Mouse (Mus musculus): ENCODE measurements around the gene Samd1. TPM values are rescaled to one million over a fixed set of nuclear protein-coding genes. Genes with fewer than 3 reads are reported as not detected.
"Not testable (repeated sequence)": the region's sequence is repeated elsewhere in the genome, so short reads cannot be mapped to it uniquely, and the experiment has no call there.

The Samd1 gene
- polyA plus RNA-seq, 1 experiment: 42.4 TPM

DNA sequence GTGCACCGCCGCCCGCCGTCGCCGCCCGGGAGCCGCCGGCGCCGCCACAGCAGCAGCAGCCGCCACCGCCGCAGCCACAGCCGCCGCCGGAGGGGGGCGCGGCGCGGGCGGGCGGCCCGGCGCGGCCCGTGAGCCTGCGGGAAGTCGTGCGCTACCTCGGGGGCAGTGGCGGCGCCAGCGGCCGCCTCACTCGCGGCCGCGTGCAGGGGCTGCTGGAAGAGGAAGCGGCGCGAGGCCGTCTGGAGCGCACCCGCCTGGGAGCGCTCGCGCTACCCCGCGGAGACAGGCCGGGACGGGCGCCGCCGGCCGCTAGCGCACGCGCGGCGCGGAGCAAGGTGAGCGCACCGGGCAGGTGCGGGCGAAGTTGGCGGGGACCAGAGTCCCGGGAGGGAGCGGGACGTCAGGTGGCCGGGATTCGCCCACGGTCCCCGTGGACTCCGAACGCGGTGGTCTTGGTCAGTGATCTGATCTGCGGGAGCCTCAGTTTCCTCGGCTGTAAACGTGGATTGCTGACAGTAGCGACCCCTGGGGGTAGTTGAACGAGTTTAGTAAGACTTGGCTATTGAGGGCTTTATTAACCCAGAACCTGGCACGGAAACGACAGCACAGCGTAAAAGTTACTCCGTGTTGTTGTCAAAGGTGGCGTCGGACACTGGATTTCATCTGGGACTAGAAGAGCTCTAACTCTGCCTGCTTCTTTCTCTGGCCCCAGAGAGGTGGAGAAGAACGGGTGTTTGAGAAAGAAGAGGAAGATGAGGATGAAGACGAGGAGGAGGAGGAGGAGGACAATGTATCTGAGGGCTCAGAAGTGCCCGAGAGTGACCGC is 972 bp downstream of the Samd1 start:
- TF ChIP-seq CTCF (IDR thresholded peaks at IDR 0.05; ENCODE audit: extremely low read depth, insufficient read depth, low read length) (peak; percentile 26; the same call in 1 of the 2 replicates), POLR2A (IDR thresholded peaks at IDR 0.05; ENCODE audit: extremely low read depth, insufficient read depth, low read length) (no peak)
- H3K27ac ChIP-seq (ENCODE audit: insufficient read depth, low read length): peak overlapping the region; percentile 68; the same call in 1 of the 2 replicates
- H3K4me1 ChIP-seq (ENCODE audit: control insufficient read depth, insufficient read depth, low read length): peaks cover 1% of the 10 kb centered on the region; the same call in 1 of the 2 replicates
- peak overlapping the region; percentile 42 for H3K4me3 ChIP-seq (ENCODE audit: insufficient read depth, low read length)

DNA sequence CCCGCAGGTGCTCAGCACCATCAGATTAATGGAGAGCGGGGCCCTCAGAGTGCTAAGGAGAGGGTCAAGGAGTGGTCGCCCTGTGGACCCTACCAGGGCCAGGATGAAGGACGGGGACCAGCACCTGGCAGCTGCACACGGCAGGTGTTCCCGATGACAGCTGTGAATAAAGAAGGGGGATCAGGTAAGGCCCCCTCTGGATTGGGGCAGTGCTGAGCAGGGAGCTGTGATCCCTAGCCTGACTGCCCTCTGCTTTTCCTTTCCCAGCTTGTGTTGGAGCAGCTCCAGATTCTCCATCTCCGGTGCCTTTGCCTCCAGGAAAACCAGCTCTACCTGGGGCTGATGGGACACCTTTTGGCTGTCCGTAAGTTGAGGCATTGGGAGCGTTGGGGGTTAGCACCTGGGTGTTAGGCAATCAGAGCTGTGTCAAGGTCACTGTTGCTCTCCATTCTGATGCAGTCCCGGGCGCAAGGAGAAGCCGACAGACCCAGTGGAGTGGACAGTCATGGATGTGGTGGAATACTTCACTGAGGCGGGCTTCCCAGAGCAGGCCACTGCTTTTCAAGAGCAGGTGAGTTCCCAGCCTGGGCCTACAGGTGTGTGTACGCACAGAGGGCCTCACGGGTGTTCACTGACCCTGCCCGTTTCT is 1.7 kb downstream of the Samd1 start:
- peaks cover 5% of the 10 kb centered on the region for H3K4me1 ChIP-seq (ENCODE audit: control insufficient read depth, insufficient read depth, low read length)
- TF ChIP-seq CTCF (IDR thresholded peaks at IDR 0.05; ENCODE audit: extremely low read depth, insufficient read depth, low read length) (no peak), POLR2A (IDR thresholded peaks at IDR 0.05; ENCODE audit: extremely low read depth, insufficient read depth, low read length) (no peak)
- no peak overlapping the region for H3K27ac ChIP-seq (ENCODE audit: insufficient read depth, low read length)
- peak overlapping the region; percentile 42; the same call in 1 of the 2 replicates for H3K4me3 ChIP-seq (ENCODE audit: insufficient read depth, low read length)

DNA sequence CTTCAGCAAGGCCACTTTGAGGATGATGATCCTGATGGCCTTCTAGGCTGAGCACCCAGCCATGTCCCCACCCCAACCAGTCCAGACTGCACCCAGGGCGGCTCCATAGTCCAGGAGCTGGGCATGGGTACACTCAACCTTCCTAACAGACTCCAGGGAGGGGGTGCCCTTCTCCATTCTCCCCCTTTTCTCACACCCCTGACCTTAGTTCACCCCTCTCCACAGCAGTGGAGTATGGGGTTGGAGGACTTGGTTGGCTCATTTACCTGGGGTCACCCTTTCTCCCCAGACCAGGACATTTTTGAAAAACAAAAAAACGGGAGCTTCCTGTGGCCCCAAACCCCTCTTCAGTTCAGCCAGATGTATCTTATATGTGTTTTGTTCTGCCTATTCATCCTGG is 2.4 kb downstream of the Samd1 start:
- no peak for TF ChIP-seq POLR2A (IDR thresholded peaks at IDR 0.05; ENCODE audit: extremely low read depth, insufficient read depth, low read length)
- no peak for TF ChIP-seq CTCF (IDR thresholded peaks at IDR 0.05; ENCODE audit: extremely low read depth, insufficient read depth, low read length)
- no peak overlapping the region for H3K27ac ChIP-seq (ENCODE audit: insufficient read depth, low read length)

DNA sequence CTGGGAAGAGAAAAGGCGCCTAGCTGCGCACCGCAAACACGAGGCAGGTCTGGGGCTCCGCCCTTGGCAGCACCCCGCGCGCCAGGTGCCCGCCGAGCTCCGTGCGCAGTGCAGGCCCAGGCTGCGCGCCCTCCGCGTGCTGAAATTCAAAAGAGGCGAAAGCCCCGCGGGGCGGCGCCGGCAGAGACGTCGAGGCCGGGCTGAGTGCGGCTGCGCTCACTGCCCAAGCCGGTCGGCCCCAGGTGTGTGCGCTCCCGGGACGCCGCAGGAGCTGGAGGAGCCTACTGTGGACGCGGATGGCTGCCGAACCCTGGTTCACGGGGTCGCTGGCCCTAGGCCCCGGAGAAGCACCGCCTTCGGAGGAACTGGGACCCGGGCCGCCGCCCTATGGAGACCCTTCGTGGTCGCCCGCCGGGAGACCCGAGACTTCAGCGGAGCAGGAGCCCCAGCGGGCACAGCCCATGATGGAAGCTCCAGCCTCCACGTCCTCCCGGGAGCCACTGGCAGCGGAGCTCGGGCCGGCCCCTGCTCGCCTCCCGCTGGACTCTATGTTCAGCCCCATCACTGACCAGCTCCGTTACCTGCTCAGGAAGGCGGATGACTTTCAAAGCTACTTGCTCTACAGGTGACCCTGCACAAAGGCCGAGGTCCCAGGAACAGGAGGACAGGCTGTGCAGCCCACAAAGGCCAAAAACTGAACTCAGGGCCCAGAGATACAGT is 4.0 kb downstream of the Samd1 start, which contains the start of gene 1700067K01Rik:
1700067K01Rik (plus strand) TSS at position 222 of the 720 bp plus-strand sequence.
- Histone ChIP-seq H3K4me1 (ENCODE audit: control insufficient read depth, insufficient read depth, low read length) (peaks cover 5% of the 10 kb centered on the region), H3K27ac (ENCODE audit: insufficient read depth, low read length) (no peak within 1 kb of the TSS), H3K4me3 (ENCODE audit: insufficient read depth, low read length) (no peak within 1 kb of the TSS)
- TF ChIP-seq POLR2A (IDR thresholded peaks at IDR 0.05; ENCODE audit: extremely low read depth, insufficient read depth, low read length): no peak
- no peak for TF ChIP-seq CTCF (IDR thresholded peaks at IDR 0.05; ENCODE audit: extremely low read depth, insufficient read depth, low read length)

More for the DNA sequence above, 2.4 kb downstream of the Samd1 start:
- Histone ChIP-seq H3K4me3 (ENCODE audit: insufficient read depth, low read length) (no peak overlapping the region), H3K4me1 (ENCODE audit: control insufficient read depth, insufficient read depth, low read length) (peaks cover 5% of the 10 kb centered on the region)

DNA sequence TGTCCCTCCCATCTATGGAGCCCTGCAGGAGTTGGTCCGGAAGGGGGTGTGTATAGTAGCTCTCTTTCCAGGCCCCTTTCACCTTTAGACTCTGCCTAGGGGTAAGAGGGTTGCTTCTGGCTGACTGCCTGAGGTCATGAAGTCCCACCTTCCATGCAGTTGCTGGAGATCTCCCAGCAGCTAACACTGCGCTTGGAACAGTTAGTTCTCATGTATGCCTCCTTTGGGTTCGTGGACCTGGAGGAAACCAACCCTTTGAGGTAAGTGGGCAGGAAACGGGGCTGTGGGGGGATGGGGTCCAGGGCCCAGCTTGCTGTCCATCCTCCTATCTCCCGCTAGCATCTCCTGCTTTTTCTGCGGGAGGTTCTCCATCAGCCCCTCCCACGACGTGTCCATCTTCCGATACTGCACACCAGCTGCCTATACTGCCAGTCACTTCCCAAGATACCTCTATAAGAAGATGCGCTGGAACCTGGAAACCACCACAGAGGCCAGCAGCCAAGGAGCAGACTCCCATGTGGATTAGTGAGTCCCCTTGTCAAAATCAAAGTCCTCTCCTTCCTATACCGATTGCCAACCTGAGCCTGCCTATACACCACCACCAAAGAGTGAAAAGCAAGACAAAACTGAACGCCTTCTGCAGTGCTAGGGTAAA is 5.6 kb downstream of the Samd1 start:
- H3K4me1 ChIP-seq (ENCODE audit: control insufficient read depth, insufficient read depth, low read length): peaks cover 5% of the 10 kb centered on the region
- no peak overlapping the region for H3K4me3 ChIP-seq (ENCODE audit: insufficient read depth, low read length)
- no peak overlapping the region for H3K27ac ChIP-seq (ENCODE audit: insufficient read depth, low read length)
- TF ChIP-seq CTCF (IDR thresholded peaks at IDR 0.05; ENCODE audit: extremely low read depth, insufficient read depth, low read length) (no peak), POLR2A (IDR thresholded peaks at IDR 0.05; ENCODE audit: extremely low read depth, insufficient read depth, low read length) (no peak)

DNA sequence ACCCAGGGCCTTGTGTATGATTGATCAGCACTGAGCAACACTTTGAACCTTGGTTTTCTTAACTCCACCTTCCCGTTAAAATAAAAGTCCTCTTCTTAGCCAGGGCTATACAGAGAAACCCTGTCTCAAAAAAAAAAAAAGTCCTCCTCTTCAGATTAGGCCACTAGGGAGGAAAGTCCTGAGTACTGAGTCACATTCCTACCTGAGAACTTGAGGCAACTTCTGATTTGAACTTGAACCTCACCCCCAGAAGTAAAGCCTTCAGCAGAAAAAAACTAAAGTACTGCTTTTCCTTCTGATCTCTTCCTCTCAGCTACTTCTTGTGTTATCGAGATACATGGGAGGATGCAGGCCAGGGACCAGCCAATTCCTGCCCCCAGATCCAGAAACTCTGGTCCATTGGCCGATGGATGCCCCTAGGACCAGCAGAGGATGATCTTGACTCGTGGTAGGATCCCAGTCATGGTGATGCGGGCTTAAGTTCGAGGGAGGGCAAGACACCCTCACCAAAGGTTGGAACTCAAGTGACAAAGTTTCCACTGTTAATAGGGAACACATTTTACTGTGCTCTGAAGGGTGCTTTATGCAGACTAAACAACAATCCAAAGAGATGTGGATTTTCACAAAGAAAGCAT is 6.3 kb downstream of the Samd1 start:
- Histone ChIP-seq H3K27ac (ENCODE audit: insufficient read depth, low read length) (no peak overlapping the region), H3K4me3 (ENCODE audit: insufficient read depth, low read length) (peak overlapping the region; percentile 67; the same call in 1 of the 2 replicates), H3K4me1 (ENCODE audit: control insufficient read depth, insufficient read depth, low read length) (peaks cover 5% of the 10 kb centered on the region)
- no peak for TF ChIP-seq POLR2A (IDR thresholded peaks at IDR 0.05; ENCODE audit: extremely low read depth, insufficient read depth, low read length)
- no peak for TF ChIP-seq CTCF (IDR thresholded peaks at IDR 0.05; ENCODE audit: extremely low read depth, insufficient read depth, low read length)

DNA sequence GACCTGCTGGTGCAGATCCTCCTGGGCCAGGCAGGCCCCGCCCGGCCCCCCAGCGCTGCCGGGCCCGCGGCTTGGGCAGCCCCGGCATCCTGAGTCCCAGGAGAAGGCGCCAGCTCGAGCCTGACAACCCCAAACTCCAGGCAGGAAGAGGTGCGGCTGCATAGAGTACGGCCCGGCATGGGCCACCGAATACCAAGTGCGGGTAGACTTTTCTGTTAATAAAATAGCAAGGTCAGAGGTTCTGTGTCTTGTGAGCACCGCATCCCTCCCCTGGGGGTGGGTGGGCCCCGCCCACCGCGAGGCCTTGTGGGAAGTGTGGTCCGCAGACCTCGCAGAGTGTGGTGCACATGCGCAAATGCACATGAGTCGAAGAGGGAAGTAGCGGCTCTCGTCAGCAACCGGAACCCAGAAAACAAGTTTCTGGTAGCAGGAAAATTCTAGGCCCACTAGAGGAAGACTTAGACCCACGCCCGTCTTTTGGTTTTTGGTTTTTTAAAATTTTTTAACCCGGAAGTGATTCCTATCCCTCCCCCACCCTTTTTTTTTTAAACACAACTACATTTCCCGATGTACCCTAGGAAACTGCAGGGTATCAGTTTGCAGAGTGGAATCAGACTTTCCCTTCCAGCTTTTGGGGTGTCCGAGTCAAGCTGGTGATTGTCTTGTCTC is 7.2 kb downstream of the Samd1 start:
- H3K4me3 ChIP-seq (ENCODE audit: insufficient read depth, low read length): peak overlapping the region; percentile 67
- H3K4me1 ChIP-seq (ENCODE audit: control insufficient read depth, insufficient read depth, low read length): peaks cover 5% of the 10 kb centered on the region
- peak overlapping the region; percentile 52 for H3K27ac ChIP-seq (ENCODE audit: insufficient read depth, low read length)
- TF ChIP-seq POLR2A (IDR thresholded peaks at IDR 0.05; ENCODE audit: extremely low read depth, insufficient read depth, low read length) (peak; percentile 74), CTCF (IDR thresholded peaks at IDR 0.05; ENCODE audit: extremely low read depth, insufficient read depth, low read length) (no peak)

DNA sequence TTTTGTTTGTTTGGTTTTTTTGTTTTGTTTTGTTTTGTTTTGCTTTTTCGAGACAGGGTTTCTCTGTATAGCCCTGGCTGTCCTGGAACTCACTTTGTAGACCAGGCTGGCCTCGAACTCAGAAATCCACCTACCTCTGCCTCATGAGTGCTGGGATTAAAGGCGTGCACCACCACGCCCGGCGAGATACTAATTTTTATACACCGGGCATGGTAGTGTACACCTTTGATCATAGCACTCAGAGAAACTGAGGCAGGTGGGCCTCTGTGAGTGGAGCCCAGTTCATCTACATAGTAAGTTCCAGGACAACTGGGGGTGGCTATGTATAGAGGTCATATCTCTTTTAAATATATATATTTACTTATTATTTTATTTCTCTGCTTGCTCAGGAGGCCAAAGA is 8.0 kb downstream of the Samd1 start:
- H3K4me3 ChIP-seq (ENCODE audit: insufficient read depth, low read length); H3K4me1 ChIP-seq (ENCODE audit: control insufficient read depth, insufficient read depth, low read length); H3K27ac ChIP-seq (ENCODE audit: insufficient read depth, low read length): not testable (repeated sequence)
